Mouse (Mus musculus) cerebellum, adult 2 months (tissue): Measurements from ENCODE around the gene 4933415A04Rik.

Experiments used
- CTCF ChIP-seq: fragments of 200-500 bp; IDR thresholded peaks from 2 replicates; pipeline ENCODE4 v1.5.1; 2011; ENCODE audit warnings: low read depth, mild to moderate bottlenecking, control low read depth, low read length, moderate library complexity, borderline replicate concordance; ENCODE audit not compliant: insufficient read depth
- POLR2A ChIP-seq: fragments of 200-500 bp; IDR thresholded peaks from 2 replicates; pipeline ENCODE4 v1.6.1; 2011; ENCODE audit warnings: low read length, control low read depth, borderline replicate concordance; ENCODE audit not compliant: insufficient read depth

GRCm38 (mm10) chr11:43569188-43569587 is 17.7 kb upstream of the 4933415A04Rik start:
- no peak for TF ChIP-seq POLR2A
- no peak for TF ChIP-seq CTCF
